Mouse (Mus musculus) heart, embryonic 12.5 days (tissue): ENCODE measurements around the gene Kif16b. TPM values are rescaled to one million over a fixed set of nuclear protein-coding genes. Genes with fewer than 3 reads are reported as not detected.

ENCODE experiments used
- ATAC-seq: fragments of 200-750 bp; cut with Nextera tagmentation; 2 replicates; pipeline ENCODE4 v1.8.0; 2017; ENCODE audit warnings: moderate TSS enrichment, moderate library complexity; ENCODE audit not compliant: insufficient number of reproducible peaks, low FRiP score
- H3K27ac ChIP-seq: fragments of 300-500 bp; sonication (generic); 2 replicates; pipeline ENCODE4 v1.5.1; 2016; ENCODE audit warnings: mild to moderate bottlenecking, moderate library complexity; ENCODE audit not compliant: poor library complexity, severe bottlenecking
- H3K27me3 ChIP-seq: fragments of 300-500 bp; sonication (generic); replicated peaks from 2 replicates; pipeline ENCODE4 v1.6.1; 2016; ENCODE audit warnings: mild to moderate bottlenecking, moderate library complexity
- H3K36me3 ChIP-seq: fragments of 300-500 bp; sonication (generic); 2 replicates; pipeline ENCODE4 v1.6.1; 2016; ENCODE audit warnings: mild to moderate bottlenecking, moderate library complexity
- H3K4me1 ChIP-seq: fragments of 300-500 bp; sonication (generic); replicated peaks from 2 replicates; pipeline ENCODE4 v1.6.1; 2016; ENCODE audit warnings: mild to moderate bottlenecking
- H3K4me2 ChIP-seq: fragments of 300-500 bp; sonication (generic); 2 replicates; pipeline ENCODE4 v1.6.1; 2016; ENCODE audit warnings: mild to moderate bottlenecking, moderate library complexity
- H3K4me3 ChIP-seq: fragments of 300-500 bp; sonication (generic); 2 replicates; pipeline ENCODE4 v1.5.1; 2016; ENCODE audit warnings: mild to moderate bottlenecking
- H3K9ac ChIP-seq: fragments of 300-500 bp; sonication (generic); 2 replicates; pipeline ENCODE4 v1.6.1; 2016; ENCODE audit warnings: mild to moderate bottlenecking, moderate library complexity
- H3K9me3 ChIP-seq: fragments of 300-500 bp; sonication (generic); replicated peaks from 2 replicates; pipeline ENCODE4 v1.6.1; 2016; ENCODE audit warnings: mild to moderate bottlenecking, moderate library complexity
- WGBS: fragments of 180-500 bp; shearing (Covaris S2); methylation state at CpG from one replicate; pipeline ENCODE4 v1.1.7; 2016; 5-methylcytosine and 5-hydroxymethylcytosine counted together
- polyA plus RNA-seq: library from polyadenylated mRNA; unstranded; fragments of >200 nt; fragmentation: Nextera tagmentation; extraction: Ambion mirVana; gene quantifications from 2 replicates; pipeline ENCODE4 v1.2.1, GENCODE M21; 2016

Gene Kif16b
- polyA plus RNA-seq, 1 experiment from 2014 or later = 13.9 TPM

- Histone ChIP-seq H3K27ac (no peak overlapping the region), H3K4me3 (no peak overlapping the region), H3K4me1 (peaks cover 18% of the 10 kb centered on the region), H3K9me3 (no peaks in the 10 kb centered on the region), H3K9ac (no peak overlapping the region), H3K27me3 (no peaks in the 10 kb centered on the region), H3K36me3 (no peaks in the 10 kb centered on the region), H3K4me2 (no peak overlapping the region)
- WGBS = 72% methylated on average over 10 of the region's 10 CpGs
- ATAC-seq = no peak
Measured at GRCm38 (mm10) chr2:142731016-142731777, 170.1 kb downstream of the Kif16b start.

DNA sequence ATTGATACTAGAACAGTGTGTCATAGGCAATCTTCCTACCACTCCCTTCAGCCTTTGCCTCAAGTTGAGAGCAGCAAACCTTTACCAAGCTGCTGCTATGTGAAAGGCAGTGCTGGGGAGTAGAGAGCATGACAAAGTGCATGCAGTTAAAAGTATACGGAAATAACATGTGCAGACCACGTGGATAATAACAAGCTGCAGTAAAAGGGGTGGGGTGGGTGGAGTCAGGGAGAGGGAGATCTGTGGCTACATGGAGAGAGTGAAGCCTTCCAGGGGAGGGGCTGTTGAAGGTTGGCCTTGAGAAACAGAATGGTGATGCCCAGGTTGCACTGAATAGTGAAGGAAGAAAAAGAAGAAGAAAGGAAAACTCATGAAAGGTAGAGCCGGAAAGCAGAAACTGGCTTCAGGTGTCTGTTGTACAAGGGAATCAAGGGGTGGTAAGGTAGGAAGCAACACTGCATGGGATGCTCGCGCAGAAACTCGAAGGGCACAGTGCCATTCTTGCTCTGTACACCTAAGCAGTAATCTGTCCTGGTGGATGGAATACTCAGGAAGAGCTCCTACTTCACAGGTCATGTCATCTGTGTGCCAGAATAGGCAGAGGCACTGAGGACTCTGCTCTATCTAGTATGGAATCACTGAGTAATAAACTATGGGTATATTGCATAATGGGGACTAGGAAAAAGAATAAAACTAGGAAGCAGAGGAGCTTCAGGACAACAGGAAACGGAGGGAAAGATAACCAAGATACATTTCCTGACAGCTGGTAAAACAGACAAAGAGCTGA, 176.9 kb downstream of the Kif16b start:
- ATAC-seq = no peak

DNA sequence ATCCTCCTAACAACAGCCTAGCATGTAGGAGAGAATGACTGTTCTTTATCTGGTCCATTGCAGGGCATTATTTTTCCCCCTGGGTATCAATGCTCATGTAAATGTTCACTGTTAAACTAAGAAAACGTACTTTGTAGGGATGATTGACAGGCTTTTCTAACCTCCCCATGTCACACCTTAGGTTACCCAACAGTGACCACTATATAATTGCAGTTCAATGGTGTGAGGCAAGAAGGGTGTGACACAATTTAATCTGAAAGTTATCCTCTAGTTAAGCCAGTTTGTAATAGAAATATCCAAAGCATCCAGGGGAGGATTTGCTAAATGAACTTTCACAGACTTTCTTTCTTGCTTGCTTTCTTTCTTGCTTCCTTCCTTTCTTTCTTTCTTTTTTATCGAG, 181.2 kb downstream of the Kif16b start:
- WGBS = 72% methylated on average over 2 of the region's 2 CpGs

More for the DNA sequence above, 176.9 kb downstream of the Kif16b start:
- Histone ChIP-seq H3K27ac (no peak overlapping the region), H3K27me3 (no peaks in the 10 kb centered on the region), H3K4me2 (no peak overlapping the region), H3K4me1 (0 out of 2 replicates have a peak, but pooled peaks cover 3% of the 10 kb centered on the region), H3K9ac (no peak overlapping the region), H3K4me3 (no peak overlapping the region), H3K9me3 (no peaks in the 10 kb centered on the region), H3K36me3 (no peaks in the 10 kb centered on the region)
- 70% methylated on average over 7 of the region's 7 CpGs for whole genome bisulfite sequencing

DNA sequence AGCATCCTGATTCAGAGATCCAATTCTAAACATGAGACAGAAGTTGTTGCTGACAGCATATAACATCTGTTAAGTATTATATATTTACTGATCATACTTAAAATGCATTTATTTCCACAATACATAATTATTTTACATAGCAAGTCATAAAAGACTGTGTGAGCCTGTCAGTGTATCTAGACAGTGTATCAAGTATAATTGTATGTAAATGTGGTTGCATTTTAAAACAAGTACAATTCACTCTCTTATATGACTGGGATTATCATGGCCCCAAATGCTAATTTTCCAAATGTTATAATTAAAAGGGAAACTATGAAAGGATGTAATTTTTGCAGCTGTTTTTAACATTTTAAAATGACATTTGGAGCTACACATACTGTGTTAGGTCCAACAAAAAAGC, 182.3 kb downstream of the Kif16b start:
- Histone ChIP-seq H3K9ac (no peak overlapping the region), H3K36me3 (no peaks in the 10 kb centered on the region), H3K27ac (no peak overlapping the region), H3K9me3 (no peaks in the 10 kb centered on the region), H3K4me2 (no peak overlapping the region), H3K4me3 (no peak overlapping the region), H3K27me3 (no peaks in the 10 kb centered on the region), H3K4me1 (peaks cover 13% of the 10 kb centered on the region)
- ATAC-seq = no peak

More for the DNA sequence above, 181.2 kb downstream of the Kif16b start:
- no peak overlapping the region for H3K27ac ChIP-seq
- H3K9ac ChIP-seq = no peak overlapping the region
- peaks cover 11% of the 10 kb centered on the region for H3K4me1 ChIP-seq
- ATAC-seq = no peak
- H3K27me3 ChIP-seq = no peaks in the 10 kb centered on the region
- no peaks in the 10 kb centered on the region for H3K9me3 ChIP-seq
- no peak overlapping the region for H3K4me2 ChIP-seq
- H3K36me3 ChIP-seq = no peaks in the 10 kb centered on the region
- no peak overlapping the region for H3K4me3 ChIP-seq

DNA sequence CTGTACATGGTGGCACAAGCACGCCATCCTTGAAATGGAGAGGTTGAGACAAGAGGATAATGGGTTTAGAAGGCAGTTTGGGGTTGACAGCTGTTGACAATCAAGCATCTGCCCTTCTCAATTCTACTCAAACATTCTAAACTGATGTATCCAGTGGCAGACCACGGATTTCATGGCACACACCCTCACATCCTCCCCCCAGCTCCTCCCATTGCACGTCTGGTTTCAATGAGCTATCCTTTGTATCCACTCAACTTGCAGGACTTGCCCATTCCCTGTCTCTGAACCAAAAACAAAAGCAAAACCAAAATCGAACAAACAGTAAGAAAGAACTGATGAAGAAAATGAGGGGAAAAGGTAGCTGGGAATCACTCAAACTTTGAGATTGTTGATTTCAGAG, 183.7 kb downstream of the Kif16b start:
- no peak overlapping the region for H3K27ac ChIP-seq
- no peak overlapping the region for H3K9ac ChIP-seq
- peaks cover 13% of the 10 kb centered on the region for H3K4me1 ChIP-seq
- 79% methylated on average over 4 of the region's 4 CpGs for WGBS
- H3K9me3 ChIP-seq = no peaks in the 10 kb centered on the region
- no peak overlapping the region for H3K4me3 ChIP-seq
- peaks cover 3% of the 10 kb centered on the region for H3K27me3 ChIP-seq
- H3K4me2 ChIP-seq = no peak overlapping the region
- ATAC-seq = no peak
- H3K36me3 ChIP-seq = peaks cover 2% of the 10 kb centered on the region

GRCm38 (mm10) chr2:142715912-142716260, 185.4 kb downstream of the Kif16b start:
- peaks cover 17% of the 10 kb centered on the region for H3K36me3 ChIP-seq
- ATAC-seq = no peak
- no peak overlapping the region for H3K9ac ChIP-seq
- H3K9me3 ChIP-seq = no peaks in the 10 kb centered on the region
- no peak overlapping the region for H3K4me3 ChIP-seq
- no peak overlapping the region for H3K4me2 ChIP-seq
- H3K27me3 ChIP-seq = peaks cover 7% of the 10 kb centered on the region
- no peak overlapping the region for H3K27ac ChIP-seq
- H3K4me1 ChIP-seq = peaks cover 13% of the 10 kb centered on the region

- Histone ChIP-seq H3K9ac (no peak overlapping the region), H3K27ac (no peak overlapping the region), H3K27me3 (peaks cover 7% of the 10 kb centered on the region), H3K4me2 (no peak overlapping the region), H3K36me3 (peaks cover 17% of the 10 kb centered on the region), H3K9me3 (no peaks in the 10 kb centered on the region), H3K4me1 (peaks cover 13% of the 10 kb centered on the region), H3K4me3 (no peak overlapping the region)
- no peak for ATAC-seq
- 6% methylated on average over 1 of the region's 1 CpGs for WGBS
Measured at GRCm38 (mm10) chr2:142715186-142715911, 186.0 kb downstream of the Kif16b start.

DNA sequence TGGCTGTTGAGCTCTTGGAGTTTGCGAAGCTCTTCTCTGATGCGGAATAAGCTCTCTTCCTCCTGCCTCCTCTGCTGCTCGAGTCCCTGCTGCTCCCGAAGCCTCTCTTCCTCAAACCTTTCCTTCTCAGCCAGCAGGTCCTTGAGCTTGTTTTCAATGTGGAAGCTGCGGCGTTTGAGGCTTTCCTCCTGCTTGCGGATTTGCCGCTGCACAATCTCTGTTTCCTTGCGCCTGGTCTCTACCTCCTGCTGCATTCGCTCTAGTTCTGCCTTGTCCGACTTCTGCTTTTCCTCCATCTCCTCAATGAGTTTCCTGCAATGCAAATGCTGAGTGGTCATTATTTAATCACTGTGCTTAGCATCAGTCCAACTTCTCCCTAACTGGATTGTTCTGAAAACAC, 188.6 kb downstream of the Kif16b start:
- Histone ChIP-seq H3K4me2 (no peak overlapping the region), H3K9me3 (no peaks in the 10 kb centered on the region), H3K4me3 (no peak overlapping the region), H3K27me3 (peaks cover 7% of the 10 kb centered on the region), H3K27ac (no peak overlapping the region), H3K9ac (no peak overlapping the region), H3K36me3 (peaks cover 17% of the 10 kb centered on the region), H3K4me1 (peaks cover 13% of the 10 kb centered on the region)
- ATAC-seq = no peak
- 80% methylated on average over 11 of the region's 11 CpGs for whole genome bisulfite sequencing

- H3K4me1 ChIP-seq = no peaks in the 10 kb centered on the region
- 0 out of 2 replicates have a peak overlapping the region, but pooled peaks have one; percentile 24 for H3K9ac ChIP-seq
- peaks cover 7% of the 10 kb centered on the region for H3K27me3 ChIP-seq
- H3K36me3 ChIP-seq = peaks cover 17% of the 10 kb centered on the region
- H3K27ac ChIP-seq = no peak overlapping the region
- no peak for ATAC-seq
- H3K4me3 ChIP-seq = no peak overlapping the region
- H3K4me2 ChIP-seq = no peak overlapping the region
- 68% methylated on average over 3 of the region's 3 CpGs for whole genome bisulfite sequencing
- no peaks in the 10 kb centered on the region for H3K9me3 ChIP-seq
Measured at GRCm38 (mm10) chr2:142709326-142709725, 192.0 kb downstream of the Kif16b start.

DNA sequence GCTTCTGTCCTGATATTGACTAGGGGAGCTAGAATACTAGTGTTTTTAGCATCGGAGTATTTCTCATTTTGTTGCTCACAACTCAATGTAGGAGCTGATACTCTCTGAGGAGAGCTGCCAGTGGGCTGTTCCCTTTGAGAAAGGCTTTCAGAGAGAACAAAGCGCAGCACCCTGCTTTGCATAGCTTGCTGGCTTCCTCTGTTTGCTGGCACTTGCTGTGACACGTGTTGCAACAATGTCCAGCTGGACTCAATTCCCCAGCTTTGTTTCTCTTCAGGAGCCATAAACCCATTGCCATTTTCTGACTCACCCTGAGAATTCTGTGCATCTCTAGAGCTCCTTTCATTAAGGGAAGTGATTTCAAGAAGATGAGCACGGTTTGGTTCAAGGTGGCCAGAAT, 200.6 kb downstream of the Kif16b start:
- H3K27me3 ChIP-seq = no peaks in the 10 kb centered on the region
- no peak overlapping the region for H3K27ac ChIP-seq
- peaks cover 6% of the 10 kb centered on the region; the same call in 1 of the 2 replicates for H3K4me1 ChIP-seq
- H3K4me3 ChIP-seq = no peak overlapping the region
- H3K9ac ChIP-seq = no peak overlapping the region
- no peak overlapping the region for H3K4me2 ChIP-seq
- WGBS = 84% methylated on average over 4 of the region's 4 CpGs
- peaks cover 4% of the 10 kb centered on the region for H3K36me3 ChIP-seq
- no peaks in the 10 kb centered on the region for H3K9me3 ChIP-seq
- no peak for ATAC-seq

- WGBS = 51% methylated on average over 3 of the region's 3 CpGs
Measured at GRCm38 (mm10) chr2:142698650-142699049, 202.7 kb downstream of the Kif16b start.

More at GRCm38 (mm10) chr2:142698650-142699049, 202.7 kb downstream of the Kif16b start:
- Histone ChIP-seq H3K4me2 (no peak overlapping the region), H3K36me3 (peaks cover 4% of the 10 kb centered on the region), H3K27ac (no peak overlapping the region), H3K9ac (no peak overlapping the region), H3K27me3 (no peaks in the 10 kb centered on the region), H3K4me3 (no peak overlapping the region), H3K4me1 (peaks cover 6% of the 10 kb centered on the region; the same call in 1 of the 2 replicates), H3K9me3 (no peaks in the 10 kb centered on the region)
- no peak for ATAC-seq
